In the genomic region with DNA sequence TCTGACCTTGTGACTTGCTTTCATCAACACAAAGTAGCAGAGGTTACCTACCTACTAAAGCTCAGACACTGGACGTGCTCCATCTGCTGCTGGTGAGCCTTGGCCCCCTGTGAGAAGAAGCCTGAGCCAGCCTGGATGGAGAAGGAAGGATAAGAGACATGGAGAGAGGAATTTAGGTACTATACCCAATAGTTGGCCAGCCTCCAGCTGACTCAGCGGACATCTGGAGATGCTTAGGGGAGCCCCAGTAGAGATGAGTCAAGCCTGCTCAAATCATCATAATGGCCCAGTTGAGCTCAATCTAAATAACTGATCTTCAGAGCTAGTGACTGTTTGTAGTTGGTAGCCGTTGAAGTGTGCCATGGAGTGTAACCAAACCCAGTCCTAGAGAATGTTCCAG, we compare ENCODE assay signal across 10 mouse cellular contexts. TPM values are rescaled to one million over a fixed set of nuclear protein-coding genes. Genes with fewer than 3 reads are reported as not detected.
DNase-seq lines count a peak whose midpoint lies in the region; ATAC-seq lines count a peak whose summit lies in the region.
"Had no signal": no experiment of that assay in that cellular context is flagged by ENCODE, and none has a peak within 500 bp of the region (broad histone marks: within the 10 kb centered on the region; RNA-seq: fewer than 3 reads in every experiment).

No protein-coding gene starts in this region.

- no peak for ATAC-seq in granulocyte monocyte progenitor cell, adult 5-6 weeks (replicated peaks; ENCODE audit: poor library complexity, severe bottlenecking)
- ATAC-seq: CD4-positive, CD25-positive, alpha-beta regulatory T cell, adult 4 months had no signal

- DNase-seq in cerebellum, adult 11-12 months: peak; percentile 64
- DNase-seq in cerebellum, postnatal 4 days (ENCODE audit: low spot score in 2 of 2): no peak
- DNase-seq in 416B (ENCODE audit: low read depth): peak; percentile 12
- DNase-seq in cerebellum, postnatal 10 days: peak; percentile 57 to 61
- peak; percentile 27 for DNase-seq in layer of hippocampus, adult 9-11 months
- no peak for DNase-seq in B cell, adult 2 months
- no peak for DNase-seq in ovary, postnatal 14 days (ENCODE audit: low spot score)

RNA-seq across cellular contexts. Expression of a gene that starts 53.7 kb away (rescaled TPM):
- total RNA-seq in granulocyte monocyte progenitor cell, adult 5-6 weeks (2014; fragmentation: Nextera tagmentation): not detected in 2 replicates
- not detected in 2 replicates for total RNA-seq in granulocyte monocyte progenitor cell, adult 5-6 weeks (2017)
- total RNA-seq: hematopoietic stem cell, adult 5-6 weeks had no signal

Comparison
In these comparisons a context has a peak if more than half of its experiments do, and no peak if none do; other contexts are left out.
1. DNase-seq: peak in cerebellum, adult 11-12 months (single experiment), 416B (single experiment), cerebellum, postnatal 10 days (2 of 2) and layer of hippocampus, adult 9-11 months (single experiment); none in cerebellum, postnatal 4 days (0 of 2), B cell, adult 2 months (0 of 2) and ovary, postnatal 14 days (single experiment).